Mouse (Mus musculus): ENCODE results near the gene Naaladl1. TPM values are rescaled to one million over a fixed set of nuclear protein-coding genes. Genes with fewer than 3 reads are reported as not detected.
A peak's percentile ranks its signal among the peaks of the same experiment; 100 is the strongest.

Gene Naaladl1
- polyA plus RNA-seq, 1 experiment from 2014 or later, result 0.32 TPM

GRCm38 (mm10) chr19:6067724-6068415 lies 37.7 kb upstream of the Naaladl1 start, which contains the start of gene Tm7sf2:
Gene Tm7sf2, minus strand, starts transcription at chr19:6068373.
- 9% methylated on average over 33 of the region's 33 CpGs for WGBS
- no peaks in the 10 kb centered on the region for H3K9me3 ChIP-seq
- H3K9ac ChIP-seq, result peak within 1 kb of the TSS; percentile 86
- peak within 1 kb of the TSS; percentile 95 for H3K27ac ChIP-seq (replicated peaks)
- ATAC-seq (ENCODE audit: low read depth), result peak; percentile 94
- H3K36me3 ChIP-seq, result peaks cover 40% of the 10 kb centered on the region
- H3K4me2 ChIP-seq, result peak within 1 kb of the TSS; percentile 95
- H3K4me3 ChIP-seq, result peak within 1 kb of the TSS; percentile 59
- peaks cover 37% of the 10 kb centered on the region for H3K4me1 ChIP-seq (replicated peaks)
- H3K27me3 ChIP-seq, result no peaks in the 10 kb centered on the region

- WGBS, result 81% methylated on average over 4 of the region's 4 CpGs
- ATAC-seq (ENCODE audit: low read depth), result no peak
- no peaks in the 10 kb centered on the region for H3K9me3 ChIP-seq
- H3K4me2 ChIP-seq, result no peak overlapping the region
- no peak overlapping the region for H3K4me3 ChIP-seq
- H3K36me3 ChIP-seq, result peaks cover 45% of the 10 kb centered on the region
- no peak overlapping the region for H3K9ac ChIP-seq
- peaks cover 28% of the 10 kb centered on the region for H3K4me1 ChIP-seq (replicated peaks)
- H3K27ac ChIP-seq (replicated peaks), result no peak overlapping the region
- H3K27me3 ChIP-seq, result no peaks in the 10 kb centered on the region
Measured at GRCm38 (mm10) chr19:6068951-6069350, 36.6 kb upstream of the Naaladl1 start.

- peaks cover 51% of the 10 kb centered on the region for H3K36me3 ChIP-seq
- 94% methylated on average over 10 of the region's 10 CpGs for WGBS
- H3K4me2 ChIP-seq, result no peak overlapping the region
- no peaks in the 10 kb centered on the region for H3K27me3 ChIP-seq
- H3K9me3 ChIP-seq, result no peaks in the 10 kb centered on the region
- no peak overlapping the region for H3K4me3 ChIP-seq
- ATAC-seq (ENCODE audit: low read depth), result no peak
- no peak overlapping the region for H3K27ac ChIP-seq (replicated peaks)
- peaks cover 28% of the 10 kb centered on the region for H3K4me1 ChIP-seq (replicated peaks)
- no peak overlapping the region for H3K9ac ChIP-seq
Measured at GRCm38 (mm10) chr19:6069851-6070250, 35.7 kb upstream of the Naaladl1 start.

- peaks cover 29% of the 10 kb centered on the region for H3K4me1 ChIP-seq (replicated peaks)
- WGBS, result 91% methylated on average over 31 of the region's 31 CpGs
- ATAC-seq (ENCODE audit: low read depth), result no peak
- H3K4me3 ChIP-seq, result no peak overlapping the region
- H3K9me3 ChIP-seq, result no peaks in the 10 kb centered on the region
- H3K4me2 ChIP-seq, result no peak overlapping the region
- no peak overlapping the region for H3K9ac ChIP-seq
- no peak overlapping the region for H3K27ac ChIP-seq (replicated peaks)
- H3K36me3 ChIP-seq, result peaks cover 57% of the 10 kb centered on the region
- no peaks in the 10 kb centered on the region for H3K27me3 ChIP-seq
Measured at GRCm38 (mm10) chr19:6070571-6071250, 34.9 kb upstream of the Naaladl1 start.

GRCm38 (mm10) chr19:6071261-6071660 lies 34.3 kb upstream of the Naaladl1 start:
- Histone ChIP-seq H3K27me3 (no peaks in the 10 kb centered on the region), H3K4me1 (replicated peaks) (peaks cover 29% of the 10 kb centered on the region), H3K4me2 (no peak overlapping the region), H3K27ac (replicated peaks) (no peak overlapping the region), H3K9ac (no peak overlapping the region), H3K36me3 (peaks cover 57% of the 10 kb centered on the region), H3K9me3 (no peaks in the 10 kb centered on the region), H3K4me3 (no peak overlapping the region)
- WGBS, result 92% methylated on average over 19 of the region's 19 CpGs
- no peak for ATAC-seq (ENCODE audit: low read depth)

- ATAC-seq (ENCODE audit: low read depth), result no peak
- WGBS, result 91% methylated on average over 5 of the region's 5 CpGs
- H3K4me3 ChIP-seq, result no peak overlapping the region
- no peak overlapping the region for H3K27ac ChIP-seq (replicated peaks)
- peaks cover 55% of the 10 kb centered on the region for H3K36me3 ChIP-seq
- no peak overlapping the region for H3K9ac ChIP-seq
- H3K4me2 ChIP-seq, result no peak overlapping the region
- no peaks in the 10 kb centered on the region for H3K27me3 ChIP-seq
- H3K9me3 ChIP-seq, result no peaks in the 10 kb centered on the region
- peaks cover 21% of the 10 kb centered on the region for H3K4me1 ChIP-seq (replicated peaks)
Measured at GRCm38 (mm10) chr19:6073889-6074288, 31.7 kb upstream of the Naaladl1 start.

GRCm38 (mm10) chr19:6076564-6077393 lies 28.8 kb upstream of the Naaladl1 start, which contains the start of gene Vps51:
Gene Vps51, minus strand, starts transcription at chr19:6077231.
- Histone ChIP-seq H3K36me3 (peaks cover 50% of the 10 kb centered on the region), H3K4me3 (peak within 1 kb of the TSS; percentile 71)
- ATAC-seq (ENCODE audit: low read depth), result peak; percentile 90

GRCm38 (mm10) chr19:6079983-6080480 lies 25.6 kb upstream of the Naaladl1 start, which contains the start of gene Tmem262:
Gene Tmem262, plus strand, starts transcription at chr19:6080033.
- no peak within 1 kb of the TSS for H3K4me3 ChIP-seq
- peaks cover 36% of the 10 kb centered on the region for H3K4me1 ChIP-seq (replicated peaks)
- H3K27me3 ChIP-seq, result no peaks in the 10 kb centered on the region
- H3K9me3 ChIP-seq, result no peaks in the 10 kb centered on the region
- no peak within 1 kb of the TSS for H3K9ac ChIP-seq
- peaks cover 40% of the 10 kb centered on the region for H3K36me3 ChIP-seq
- ATAC-seq (ENCODE audit: low read depth), result no peak
- 91% methylated on average over 12 of the region's 12 CpGs for WGBS
- no peak within 1 kb of the TSS for H3K27ac ChIP-seq (replicated peaks)
- H3K4me2 ChIP-seq, result no peak within 1 kb of the TSS

More at GRCm38 (mm10) chr19:6076564-6077393, 28.8 kb upstream of the Naaladl1 start, which contains the start of gene Vps51:
- peaks cover 21% of the 10 kb centered on the region for H3K4me1 ChIP-seq (replicated peaks)
- H3K4me2 ChIP-seq, result peak within 1 kb of the TSS; percentile 92
- peak within 1 kb of the TSS; percentile 87 for H3K27ac ChIP-seq (replicated peaks)
- H3K9ac ChIP-seq, result peak within 1 kb of the TSS; percentile 82
- no peaks in the 10 kb centered on the region for H3K9me3 ChIP-seq
- WGBS, result 2% methylated on average over 33 of the region's 33 CpGs
- H3K27me3 ChIP-seq, result no peaks in the 10 kb centered on the region

- Histone ChIP-seq H3K27ac (replicated peaks) (no peak within 1 kb of the TSS), H3K4me1 (replicated peaks) (peaks cover 34% of the 10 kb centered on the region), H3K27me3 (no peaks in the 10 kb centered on the region), H3K9ac (peak within 1 kb of the TSS; percentile 5; the same call in 1 of the 2 replicates), H3K36me3 (peaks cover 36% of the 10 kb centered on the region), H3K9me3 (no peaks in the 10 kb centered on the region), H3K4me3 (no peak within 1 kb of the TSS), H3K4me2 (no peak within 1 kb of the TSS)
- no peak for ATAC-seq (ENCODE audit: low read depth)
- WGBS, result 91% methylated on average over 9 of the region's 9 CpGs
Measured at GRCm38 (mm10) chr19:6082156-6082555, 23.4 kb upstream of the Naaladl1 start, which contains the start of gene Gm28374. Gene Gm28374, minus strand, starts transcription at chr19:6082256.

- peaks cover 33% of the 10 kb centered on the region for H3K36me3 ChIP-seq
- peaks cover 27% of the 10 kb centered on the region for H3K4me1 ChIP-seq (replicated peaks)
- H3K4me2 ChIP-seq, result peak within 1 kb of the TSS; percentile 95
- H3K27ac ChIP-seq (replicated peaks), result peak within 1 kb of the TSS; percentile 67
- H3K27me3 ChIP-seq, result no peaks in the 10 kb centered on the region
- H3K9me3 ChIP-seq, result no peaks in the 10 kb centered on the region
- peak within 1 kb of the TSS; percentile 85 for H3K9ac ChIP-seq
- H3K4me3 ChIP-seq, result peak within 1 kb of the TSS; percentile 70
- ATAC-seq (ENCODE audit: low read depth), result peak; percentile 92
- under 1% methylated on average over 58 of the region's 58 CpGs for WGBS
Measured at GRCm38 (mm10) chr19:6084478-6085248, 20.9 kb upstream of the Naaladl1 start, which contains the start of the genes Zfpl1 and Cdca5. Gene Zfpl1, minus strand, starts transcription at chr19:6084956. Gene Cdca5, plus strand, starts transcription at chr19:6084983.

- 0% methylated on average over 17 of the region's 17 CpGs for WGBS
Measured at GRCm38 (mm10) chr19:6085417-6085879, 20.1 kb upstream of the Naaladl1 start.

More at GRCm38 (mm10) chr19:6085417-6085879, 20.1 kb upstream of the Naaladl1 start:
- Histone ChIP-seq H3K4me3 (peak overlapping the region; percentile 70), H3K9ac (peak overlapping the region; percentile 60), H3K27ac (replicated peaks) (no peak overlapping the region), H3K27me3 (no peaks in the 10 kb centered on the region), H3K36me3 (peaks cover 33% of the 10 kb centered on the region), H3K4me2 (peak overlapping the region; percentile 95), H3K9me3 (no peaks in the 10 kb centered on the region), H3K4me1 (replicated peaks) (peaks cover 27% of the 10 kb centered on the region)
- peak; percentile 76 for ATAC-seq (ENCODE audit: low read depth)

Measured in neural tube, embryonic 13.5 days (tissue).